Mouse (Mus musculus) layer of hippocampus, adult 8-10 months (tissue): ENCODE results near the gene Pbx1. TPM values are rescaled to one million over a fixed set of nuclear protein-coding genes. Genes with fewer than 3 reads are reported as not detected.
A peak's percentile ranks its signal among the peaks of the same experiment; 100 is the strongest.

Source experiments
- DNase-seq, 2 experiments: peaks; one replicate each; pipeline ENCODE4 v3.0.0; 2022; ENCODE audit warnings: low spot score in 2 of 2
- total RNA-seq, 4 experiments: library from RNA; stranded (reverse); gene quantifications; 2 replicates each; pipeline ENCODE4 v1.2.4; 2022

Pbx1 gene
- total RNA-seq, 4 experiments from 2014 or later = 117 to 134 (median 122) TPM

DNA sequence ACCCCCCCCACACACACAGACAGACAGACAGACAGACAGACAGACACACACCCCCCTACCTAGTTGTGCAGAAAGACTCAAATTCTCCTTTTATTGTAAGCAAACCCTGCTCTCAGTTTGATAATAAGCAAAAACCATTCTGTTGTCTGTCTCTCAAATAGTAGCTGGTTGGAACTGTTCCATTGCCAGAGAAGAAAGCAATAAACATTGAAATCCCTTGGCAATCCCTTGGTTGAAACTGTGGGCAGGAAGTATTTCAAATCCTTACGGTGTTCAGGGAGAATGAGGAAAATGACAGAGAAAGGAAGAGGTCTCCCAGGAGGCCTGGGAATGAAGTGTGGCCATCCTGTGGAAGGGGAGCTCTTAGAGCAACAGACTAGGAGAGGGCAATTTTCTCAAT lies 201.2 kb downstream of the Pbx1 start:
- DNase-seq = no peak

DNA sequence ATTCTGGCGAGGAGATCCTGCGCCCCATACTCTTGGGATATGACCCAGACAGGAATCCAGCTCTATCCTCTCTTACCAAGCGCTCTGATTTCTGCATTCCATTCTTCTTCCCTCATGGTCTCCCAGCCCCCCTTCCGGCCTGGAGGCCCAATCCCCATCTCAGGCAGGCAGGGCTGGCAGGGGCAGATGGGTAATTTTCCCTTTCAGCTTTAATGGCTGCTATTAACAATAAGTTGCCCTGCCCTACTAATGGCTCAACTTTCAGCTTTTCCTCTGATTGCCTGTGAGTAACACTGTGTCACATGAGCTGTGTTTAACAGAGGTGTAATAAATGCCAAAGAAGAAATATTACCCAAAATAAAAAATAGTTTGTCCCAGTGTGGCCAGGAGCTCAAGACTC lies 201.9 kb downstream of the Pbx1 start:
- no peak for DNase-seq

DNA sequence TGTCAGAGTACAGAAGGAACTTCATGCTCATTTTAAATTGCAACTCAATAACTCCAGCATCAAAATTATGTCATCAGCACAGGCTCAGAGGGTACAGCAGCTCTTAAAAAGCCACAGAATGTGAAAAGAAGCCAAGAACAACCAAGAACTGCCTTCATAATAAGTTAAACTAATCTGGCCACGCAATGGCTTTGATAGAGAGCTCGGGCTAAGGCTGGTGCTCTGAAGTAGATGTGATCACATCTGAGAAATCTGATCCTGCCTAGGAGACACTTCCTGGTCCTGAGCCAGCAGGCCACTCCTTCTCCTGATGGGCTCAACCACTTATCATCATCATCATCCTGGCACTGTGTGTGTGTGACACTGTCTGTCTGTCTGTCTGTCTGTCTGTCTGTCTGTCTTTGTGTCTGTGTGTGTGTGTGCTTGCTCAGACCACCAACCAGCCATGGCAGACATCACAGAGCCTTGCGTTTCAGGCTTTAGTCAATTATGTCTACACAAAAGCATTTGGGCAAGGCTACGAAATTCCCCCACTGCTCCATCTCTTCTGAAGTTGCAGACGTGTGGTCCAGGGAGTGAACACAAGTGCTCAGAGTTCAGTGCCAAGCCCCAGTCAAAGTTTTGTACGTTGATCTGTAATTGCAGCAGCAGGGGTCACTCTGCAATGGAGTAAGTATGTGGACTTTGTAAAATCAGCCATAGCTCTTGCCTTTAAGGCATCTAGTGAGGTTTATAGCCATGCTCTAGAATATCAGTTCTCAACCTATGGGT lies 203.1 kb downstream of the Pbx1 start:
- no peak for DNase-seq

DNA sequence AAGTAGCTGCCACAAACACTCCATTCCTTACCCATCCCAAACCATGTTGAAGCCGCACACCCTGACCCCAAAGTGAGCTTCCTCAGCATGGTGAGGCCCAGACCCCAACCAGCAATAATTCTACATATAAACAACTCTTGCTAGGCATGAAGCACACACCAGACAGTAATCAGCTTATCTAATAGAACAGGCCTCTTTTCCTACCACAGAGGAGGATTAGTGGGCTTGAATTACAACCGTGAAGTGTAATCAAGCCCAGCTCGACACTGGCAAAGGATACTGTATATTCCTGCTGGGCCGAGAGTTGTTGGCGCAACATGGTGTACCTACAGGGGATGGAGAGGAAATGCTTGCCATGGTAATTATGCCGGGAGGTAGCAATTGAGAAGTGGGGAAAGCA lies 205.9 kb downstream of the Pbx1 start:
- DNase-seq = no peak

DNA sequence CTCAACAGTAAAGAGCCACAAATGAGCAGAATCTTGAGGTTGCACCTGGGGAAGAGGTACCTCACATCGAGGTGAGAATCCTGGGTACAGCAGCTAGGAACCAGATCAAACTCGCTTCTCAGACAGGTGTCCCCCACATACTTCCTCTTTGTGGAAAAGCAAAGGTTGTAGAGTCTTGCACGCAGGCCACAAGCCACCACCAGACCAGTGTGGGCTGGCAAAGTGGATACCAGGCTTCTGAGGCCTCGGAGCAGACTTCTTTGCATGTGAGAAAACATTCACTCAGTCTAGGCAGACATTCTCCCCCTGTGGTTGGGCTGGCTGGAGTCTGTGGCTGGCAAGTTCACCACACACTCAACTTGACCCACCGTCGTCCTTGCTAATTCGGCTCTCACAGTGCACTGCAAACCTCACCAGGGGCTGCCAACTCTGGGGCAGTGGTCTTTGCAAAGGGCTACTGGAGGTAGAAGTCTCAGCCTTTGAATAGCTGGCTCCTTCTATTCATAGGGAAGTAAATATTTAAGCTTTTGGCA lies 206.4 kb downstream of the Pbx1 start:
- no peak for DNase-seq

- DNase-seq = no peak
These were observed 207.9 kb downstream of the Pbx1 start for GRCm38 (mm10) chr1:168224218-168224617.

- no peak for DNase-seq
These were observed 209.3 kb downstream of the Pbx1 start for GRCm38 (mm10) chr1:168222794-168223193.

DNA sequence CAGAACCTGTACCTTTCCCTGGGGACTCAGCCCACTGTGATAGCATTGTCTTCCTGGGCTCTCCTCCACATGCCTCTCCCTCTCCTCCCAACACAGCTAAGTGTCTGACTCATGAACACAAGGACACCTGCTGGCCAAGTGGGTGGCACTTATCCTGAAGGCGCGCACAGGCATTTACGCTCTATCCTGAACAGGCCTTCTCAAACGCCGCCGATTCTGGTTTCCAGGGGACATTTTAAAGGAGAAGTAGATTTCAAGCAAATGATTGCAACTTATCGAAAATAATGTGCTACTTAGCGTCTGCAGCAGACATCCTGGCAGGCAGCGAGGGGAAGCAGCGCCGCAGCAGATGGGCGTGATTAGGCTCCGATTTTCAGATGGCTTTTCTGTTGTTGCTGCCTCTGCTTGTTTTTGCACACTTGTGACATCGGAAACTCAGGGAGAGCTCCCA lies 211.0 kb downstream of the Pbx1 start:
- peak; percentile 61 to 70 for DNase-seq

- peak in 1 of 2 experiments; percentile 31 for DNase-seq
These were observed 215.9 kb downstream of the Pbx1 start for GRCm38 (mm10) chr1:168215896-168216747.

DNA sequence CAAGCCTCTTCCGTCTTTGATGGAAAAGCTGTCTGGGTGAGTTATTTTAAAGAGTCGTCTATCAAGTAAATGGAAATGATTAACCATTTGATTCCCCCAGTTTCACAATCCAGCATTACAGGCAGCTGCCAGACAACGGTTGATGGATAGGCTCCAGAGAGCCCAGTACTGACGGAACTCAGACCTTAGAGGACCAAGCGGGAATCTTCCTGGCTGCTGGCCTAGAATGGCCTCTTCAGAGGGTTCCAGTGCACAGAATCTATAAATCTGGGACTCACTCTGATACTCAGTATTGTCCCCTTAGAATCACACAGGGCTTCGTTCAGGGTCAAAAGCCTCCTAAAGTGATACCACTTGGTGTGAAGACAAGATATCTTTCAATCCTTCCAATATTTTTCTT lies 216.6 kb downstream of the Pbx1 start:
- DNase-seq = no peak

- DNase-seq = peak; percentile 72 to 78
These were observed 218.0 kb downstream of the Pbx1 start for GRCm38 (mm10) chr1:168214040-168214443.

DNA sequence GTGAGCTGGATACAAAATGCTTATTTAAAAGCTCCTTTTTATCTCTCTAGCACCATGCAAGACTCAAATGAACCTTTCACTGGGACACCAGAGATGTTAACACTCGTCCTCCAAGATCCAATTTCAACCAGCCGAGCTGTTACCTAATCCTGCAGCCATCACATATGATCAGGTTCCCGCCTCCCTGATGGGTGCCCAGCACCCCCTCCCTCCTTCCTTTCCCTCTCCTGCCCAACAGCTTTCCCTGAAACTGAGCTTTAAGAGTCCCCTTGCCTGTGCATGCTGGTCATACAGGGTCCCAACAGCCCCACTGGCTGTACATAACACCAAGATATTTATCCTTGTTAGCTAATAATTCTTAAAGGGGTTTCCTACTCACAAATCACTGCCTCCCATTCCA lies 218.5 kb downstream of the Pbx1 start:
- DNase-seq = no peak

DNA sequence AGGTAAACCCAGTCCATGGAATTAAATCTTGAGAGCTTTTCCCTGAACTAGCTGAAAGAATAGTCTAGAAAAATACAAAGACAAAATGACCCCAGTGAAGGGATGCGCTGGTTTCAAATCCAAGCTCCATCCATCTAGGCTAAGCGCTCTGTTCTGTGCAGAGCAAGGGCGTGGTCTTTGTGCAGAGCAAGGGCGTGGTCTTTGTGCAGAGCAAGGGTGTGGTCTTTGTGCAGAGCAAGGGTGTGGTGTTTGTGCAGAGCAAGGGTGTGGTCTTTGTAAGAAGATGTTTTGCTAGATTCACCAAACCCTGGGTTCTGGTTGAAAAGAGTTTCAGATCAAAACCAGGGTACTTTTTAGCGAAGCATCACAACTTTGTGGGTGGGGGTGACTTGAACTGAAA lies 221.7 kb downstream of the Pbx1 start:
- DNase-seq = no peak

DNA sequence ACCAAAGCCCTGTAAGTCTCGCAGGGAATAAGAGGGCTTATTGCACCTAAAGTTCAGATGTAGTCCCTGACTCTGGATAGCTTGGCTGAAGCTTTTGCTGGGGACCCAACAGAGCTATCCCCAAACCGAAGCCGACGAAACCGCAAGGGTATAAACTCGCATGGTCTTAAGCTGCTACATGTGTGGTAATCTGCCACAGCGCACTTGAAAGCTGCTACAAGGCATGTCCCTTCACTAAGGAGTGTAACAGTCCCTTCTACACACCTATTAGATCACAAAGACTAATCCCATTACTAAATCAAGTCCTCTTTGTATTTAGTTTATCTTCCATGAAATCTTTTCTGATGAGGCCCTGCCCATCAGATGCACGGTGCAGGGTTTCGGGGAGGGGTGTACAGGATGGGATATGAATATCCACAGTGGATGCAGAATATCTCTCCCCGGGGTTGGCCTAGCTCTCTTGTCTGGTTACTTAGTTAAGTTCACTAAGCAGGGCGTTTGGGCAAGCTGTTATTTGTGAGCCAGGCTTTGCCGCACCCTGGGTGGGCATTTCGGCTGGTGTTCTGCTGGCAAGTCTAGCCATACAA lies 231.4 kb downstream of the Pbx1 start:
- DNase-seq = no peak

DNA sequence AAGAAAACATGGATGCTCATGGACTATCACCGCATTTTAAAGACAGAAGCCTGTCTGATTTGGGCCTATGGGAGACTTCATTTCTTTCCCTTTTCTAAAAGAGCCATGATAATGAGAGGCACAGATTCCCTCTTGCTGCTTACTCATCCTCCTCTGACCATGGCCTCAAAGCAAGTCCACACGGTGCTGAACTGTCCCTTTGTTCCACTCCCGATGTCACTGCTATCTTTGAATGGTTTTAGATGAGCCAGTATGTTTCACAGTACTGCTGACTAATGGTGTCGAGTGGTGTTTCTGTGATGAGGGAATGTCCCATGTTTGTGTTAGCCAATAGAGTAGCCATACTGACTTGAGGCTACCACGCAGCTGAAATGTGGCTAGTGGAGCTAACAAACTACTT lies 233.8 kb downstream of the Pbx1 start:
- no peak for DNase-seq

GRCm38 (mm10) chr1:168197908-168198258 lies 234.2 kb downstream of the Pbx1 start:
- no peak for DNase-seq

GRCm38 (mm10) chr1:168197195-168197907 lies 234.7 kb downstream of the Pbx1 start:
- DNase-seq = no peak

- peak in 1 of 2 experiments; percentile 32 for DNase-seq
These were observed 238.7 kb downstream of the Pbx1 start for GRCm38 (mm10) chr1:168193364-168193763.

- DNase-seq = no peak
These were observed 249.3 kb downstream of the Pbx1 start for GRCm38 (mm10) chr1:168182816-168183215.

DNA sequence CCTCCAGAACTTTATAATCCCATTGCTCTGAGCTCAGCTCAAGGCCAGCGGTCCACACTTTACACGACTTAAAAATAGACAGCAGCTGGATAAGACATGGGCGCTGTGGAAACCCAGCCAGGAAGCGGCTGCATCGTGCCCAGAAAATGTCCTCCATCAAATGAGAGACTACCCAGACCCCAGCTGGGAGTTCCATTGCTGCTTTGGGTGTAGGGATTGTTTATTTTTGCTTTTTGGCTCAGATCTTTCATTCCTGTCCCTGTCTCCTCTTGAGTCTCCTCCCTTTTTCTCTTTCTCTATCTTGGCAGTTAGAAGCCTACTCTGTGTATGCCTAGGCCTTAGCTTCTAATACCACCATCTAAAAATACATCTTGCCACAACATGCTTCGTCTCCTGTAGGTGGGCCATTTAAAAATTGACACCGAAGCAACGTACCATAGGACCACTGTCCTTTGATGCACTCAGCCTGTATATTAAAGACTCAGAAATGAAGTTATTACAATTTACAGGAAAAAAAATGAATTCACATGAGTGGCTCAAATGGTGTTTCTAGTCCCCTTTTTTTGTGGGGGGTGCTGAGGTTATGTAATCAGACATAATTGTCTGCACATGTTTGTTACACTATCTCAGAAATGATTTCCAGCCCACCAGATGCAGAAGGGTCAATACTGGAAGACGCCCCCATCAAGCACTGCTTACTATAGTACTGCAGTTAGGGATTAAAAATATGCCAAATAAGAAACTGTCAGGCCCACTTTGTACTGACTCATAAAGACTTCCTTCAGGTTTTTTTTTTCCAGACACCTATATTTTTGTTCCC lies 251.2 kb downstream of the Pbx1 start:
- DNase-seq = no peak
